Mouse (Mus musculus) heart, postnatal 0 days (tissue): ENCODE measurements at regions not wholly inside any gene's neighbourhood (a gene's known extent, or its start where the extent isn't known, plus 50 kb on each side); places are given as distances from the start of the nearest gene placed in this dataset.

Source experiments
- CTCF ChIP-seq: IDR thresholded peaks from 2 replicates; pipeline ENCODE4 v1.5.1; 2016; ENCODE audit warnings: antibody characterized with exemption, control low read depth, low read depth
- EP300 ChIP-seq: IDR thresholded peaks from 2 replicates; pipeline ENCODE4 v1.6.1; 2016; ENCODE audit warnings: antibody characterized with exemption, low read depth

DNA sequence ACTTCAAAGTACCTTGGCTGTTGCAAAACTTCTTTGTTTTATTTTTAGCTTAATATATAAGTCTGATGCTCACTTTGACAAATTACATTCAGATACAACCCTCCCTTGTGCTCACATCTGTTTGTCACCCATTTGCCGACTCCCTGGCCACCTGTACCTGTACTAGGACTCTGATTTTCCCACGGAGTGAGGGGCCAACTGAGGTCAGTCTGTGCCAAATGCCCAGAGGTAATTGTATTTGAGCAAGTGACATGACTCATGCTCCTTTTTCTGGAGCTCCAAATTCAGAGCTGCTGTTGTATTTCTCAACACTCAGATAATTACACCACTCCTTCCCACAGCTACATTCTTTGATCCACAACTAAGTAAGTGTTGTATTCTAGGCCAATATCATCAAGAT, 434.8 kb upstream of the Cdh20 start:
- TF ChIP-seq CTCF (no peak), EP300 (no peak)
